Mouse (Mus musculus) granulocyte monocyte progenitor cell, adult 5-6 weeks (primary cell): ENCODE results near the gene Cptp. TPM values are rescaled to one million over a fixed set of nuclear protein-coding genes. Genes with fewer than 3 reads are reported as not detected.

ENCODE experiments used
- ATAC-seq: replicated peaks from 2 replicates; pipeline ENCODE4 v1.8.0; 2016; ENCODE audit warnings: mild to moderate bottlenecking, moderate TSS enrichment, inconsistent platforms; ENCODE audit not compliant: poor library complexity, severe bottlenecking
- total RNA-seq, 2 experiments: library from RNA; stranded (forward) in 1 of 2; stranded (reverse) in 1 of 2; fragments of 200-712, 200-1000 nt in 1 of 2; fragments of >200 nt in 1 of 2; fragmentation: Nextera tagmentation in 1 of 2; gene quantifications; 2 replicates each; pipeline ENCODE4 v1.2.3; 2014 to 2017

The Cptp gene
- total RNA-seq, 2 experiments from 2014 or later: 7.0 to 16.7 TPM

GRCm38 (mm10) chr4:155889316-155889715 lies 20.1 kb upstream of the Cptp start:
- no peak for ATAC-seq

- ATAC-seq: no peak
Measured at GRCm38 (mm10) chr4:155888181-155888580, 18.9 kb upstream of the Cptp start.

- ATAC-seq: no peak
Measured at GRCm38 (mm10) chr4:155887674-155888073, 18.4 kb upstream of the Cptp start.

GRCm38 (mm10) chr4:155886330-155886729 lies 17.1 kb upstream of the Cptp start:
- ATAC-seq: peak; percentile 81

- ATAC-seq: no peak
Measured at GRCm38 (mm10) chr4:155883587-155883986, 14.3 kb upstream of the Cptp start.

GRCm38 (mm10) chr4:155871404-155871803 lies 2.2 kb upstream of the Cptp start:
- no peak for ATAC-seq

- ATAC-seq: peak; percentile 47
Measured at GRCm38 (mm10) chr4:155868614-155869298, 484 bp downstream of the Cptp start.

GRCm38 (mm10) chr4:155863001-155863400 lies 6.2 kb downstream of the Cptp start, which contains the start of gene Tas1r3:
Gene Tas1r3, minus strand, starts transcription at chr4:155863362.
- ATAC-seq: no peak

- peak; percentile 60 for ATAC-seq
Measured at GRCm38 (mm10) chr4:155861787-155862186, 7.5 kb downstream of the Cptp start.

- ATAC-seq: peak; percentile 78
Measured at GRCm38 (mm10) chr4:155859318-155859717, 9.9 kb downstream of the Cptp start.

- no peak for ATAC-seq
Measured at GRCm38 (mm10) chr4:155856881-155857280, 12.4 kb downstream of the Cptp start.

GRCm38 (mm10) chr4:155856071-155856470 lies 13.2 kb downstream of the Cptp start:
- 0 out of 2 replicates have a peak, but pooled peaks have one; percentile 17 for ATAC-seq

- ATAC-seq: no peak
Measured at GRCm38 (mm10) chr4:155854991-155855390, 14.2 kb downstream of the Cptp start.

GRCm38 (mm10) chr4:155853421-155853820 lies 15.8 kb downstream of the Cptp start:
- ATAC-seq: no peak

- ATAC-seq: no peak
Measured at GRCm38 (mm10) chr4:155851951-155852411, 17.3 kb downstream of the Cptp start.

GRCm38 (mm10) chr4:155851368-155851767 lies 17.9 kb downstream of the Cptp start:
- ATAC-seq: no peak

GRCm38 (mm10) chr4:155849792-155850451 lies 19.3 kb downstream of the Cptp start:
- ATAC-seq: no peak

- ATAC-seq: no peak
Measured at GRCm38 (mm10) chr4:155849391-155849790, 19.8 kb downstream of the Cptp start.

GRCm38 (mm10) chr4:155848434-155849095 lies 20.7 kb downstream of the Cptp start:
- ATAC-seq: no peak; the same call in 1 of the 2 replicates

GRCm38 (mm10) chr4:155847591-155848352 lies 21.5 kb downstream of the Cptp start:
- ATAC-seq: peak; percentile 23
